Mouse (Mus musculus) midbrain, embryonic 16.5 days (tissue): ENCODE data around the gene Podxl. TPM values are rescaled to one million over a fixed set of nuclear protein-coding genes. Genes with fewer than 3 reads are reported as not detected.

Source experiments
- ATAC-seq: fragments of 200-750 bp; cut with Nextera tagmentation; 2 replicates; pipeline ENCODE4 v1.8.0; 2017; ENCODE audit warnings: moderate TSS enrichment
- H3K27ac ChIP-seq: fragments of 300-500 bp; sonication (generic); 2 replicates; pipeline ENCODE4 v1.5.1; 2014; ENCODE audit warnings: mild to moderate bottlenecking, low read length, mixed read lengths
- H3K27me3 ChIP-seq: fragments of 300-500 bp; sonication (generic); 2 replicates; pipeline ENCODE4 v1.6.1; 2014; ENCODE audit warnings: low read depth, low read length, mixed read lengths; ENCODE audit not compliant: control insufficient read depth, insufficient read depth
- H3K36me3 ChIP-seq: fragments of 300-500 bp; sonication (generic); 2 replicates; pipeline ENCODE4 v1.6.1; 2014; ENCODE audit warnings: mild to moderate bottlenecking, low read length, moderate library complexity, mixed read lengths; ENCODE audit not compliant: control insufficient read depth, insufficient read depth
- H3K4me1 ChIP-seq: fragments of 300-500 bp; sonication (generic); 2 replicates; pipeline ENCODE4 v1.6.1; 2014; ENCODE audit warnings: mild to moderate bottlenecking, low read length, mixed read lengths; ENCODE audit not compliant: control insufficient read depth, insufficient read depth
- H3K4me2 ChIP-seq: fragments of 300-500 bp; sonication (generic); 2 replicates; pipeline ENCODE4 v1.6.1; 2014; ENCODE audit warnings: mild to moderate bottlenecking, low read length, mixed read lengths
- H3K4me3 ChIP-seq: fragments of 300-500 bp; sonication (generic); 2 replicates; pipeline ENCODE4 v1.5.1; 2014; ENCODE audit warnings: low read depth, mild to moderate bottlenecking, low read length, moderate library complexity, mixed read lengths
- H3K9ac ChIP-seq: fragments of 300-500 bp; sonication (generic); 2 replicates; pipeline ENCODE4 v1.6.1; 2014; ENCODE audit warnings: low read depth, low read length, mixed read lengths
- H3K9me3 ChIP-seq: fragments of 300-500 bp; sonication (generic); replicated peaks from 2 replicates; pipeline ENCODE4 v1.6.1; 2014; ENCODE audit warnings: mild to moderate bottlenecking, low read length, mixed read lengths; ENCODE audit not compliant: control insufficient read depth, poor library complexity, severe bottlenecking
- WGBS: fragments of 180-500 bp; shearing (Covaris S2); extraction: QIAGEN DNeasy Blood & Tissue Kit; methylation state at CpG from one replicate; pipeline ENCODE4 v1.1.7; 2014; 5-methylcytosine and 5-hydroxymethylcytosine counted together
- polyA plus RNA-seq: library from polyadenylated mRNA; unstranded; fragments of >200 nt; fragmentation: Nextera tagmentation; extraction: Ambion mirVana; gene quantifications from 2 replicates; pipeline ENCODE4 v1.2.1, GENCODE M21; 2015

The Podxl gene
- polyA plus RNA-seq, 1 experiment from 2014 or later: 8.5 TPM

DNA sequence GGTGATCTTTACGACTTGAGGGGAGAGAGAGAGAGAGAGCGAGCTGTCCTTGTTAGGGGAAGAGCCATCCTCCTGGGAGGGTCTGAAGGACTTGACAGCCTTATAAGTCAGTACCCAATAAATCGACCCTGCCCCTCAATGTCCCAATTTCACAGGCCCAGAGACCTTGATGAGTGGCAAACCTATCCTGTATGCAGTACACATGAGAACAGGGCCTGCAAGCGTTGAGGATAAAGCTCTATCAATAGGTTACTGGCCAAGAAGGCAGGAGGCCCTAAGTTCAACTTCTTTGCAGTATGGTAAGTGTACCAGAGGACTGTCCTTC lies 33.3 kb upstream of the Podxl start:
- Histone ChIP-seq H3K36me3 (no peaks in the 10 kb centered on the region), H3K4me2 (peak overlapping the region; percentile 29), H3K9ac (peak overlapping the region; percentile 42), H3K9me3 (no peaks in the 10 kb centered on the region), H3K4me1 (peaks cover 17% of the 10 kb centered on the region), H3K4me3 (no peak overlapping the region), H3K27me3 (no peaks in the 10 kb centered on the region), H3K27ac (peak overlapping the region; percentile 85)
- WGBS: 5% methylated on average over 4 of the region's 4 CpGs
- ATAC-seq: no peak; the same call in 1 of the 2 replicates

- H3K27me3 ChIP-seq: no peaks in the 10 kb centered on the region
- H3K27ac ChIP-seq: peak overlapping the region; percentile 85
- peak overlapping the region; percentile 42 for H3K9ac ChIP-seq
- no peaks in the 10 kb centered on the region for H3K9me3 ChIP-seq
- ATAC-seq: peak; percentile 88
- H3K4me3 ChIP-seq: no peak overlapping the region
- WGBS: 6% methylated on average over 20 of the region's 20 CpGs
- peak overlapping the region; percentile 29 for H3K4me2 ChIP-seq
- peaks cover 17% of the 10 kb centered on the region for H3K4me1 ChIP-seq
- no peaks in the 10 kb centered on the region for H3K36me3 ChIP-seq
Observed at GRCm38 (mm10) chr6:31596346-31597135, 32.8 kb upstream of the Podxl start.

- WGBS: 87% methylated on average over 1 of the region's 1 CpGs
- H3K4me2 ChIP-seq: no peak overlapping the region
- no peaks in the 10 kb centered on the region for H3K9me3 ChIP-seq
- no peaks in the 10 kb centered on the region for H3K27me3 ChIP-seq
- no peak overlapping the region for H3K27ac ChIP-seq
- ATAC-seq: no peak
- H3K4me3 ChIP-seq: no peak overlapping the region
- no peaks in the 10 kb centered on the region for H3K36me3 ChIP-seq
- no peak overlapping the region for H3K9ac ChIP-seq
- peaks cover 14% of the 10 kb centered on the region for H3K4me1 ChIP-seq
Observed at GRCm38 (mm10) chr6:31592579-31593238, 28.9 kb upstream of the Podxl start.

- no peak overlapping the region for H3K27ac ChIP-seq
- no peaks in the 10 kb centered on the region for H3K27me3 ChIP-seq
- no peaks in the 10 kb centered on the region for H3K36me3 ChIP-seq
- no peak overlapping the region for H3K4me2 ChIP-seq
- ATAC-seq: no peak
- H3K4me1 ChIP-seq: peaks cover 9% of the 10 kb centered on the region
- WGBS: 79% methylated on average over 2 of the region's 2 CpGs
- no peak overlapping the region for H3K9ac ChIP-seq
- H3K9me3 ChIP-seq: no peaks in the 10 kb centered on the region
- H3K4me3 ChIP-seq: no peak overlapping the region
Observed at GRCm38 (mm10) chr6:31592128-31592527, 28.3 kb upstream of the Podxl start.

- WGBS: 79% methylated on average over 3 of the region's 3 CpGs
- no peak for ATAC-seq
- no peak overlapping the region for H3K4me3 ChIP-seq
- H3K9me3 ChIP-seq: no peaks in the 10 kb centered on the region
- H3K4me2 ChIP-seq: no peak overlapping the region
- peaks cover 5% of the 10 kb centered on the region for H3K4me1 ChIP-seq
- H3K27me3 ChIP-seq: no peaks in the 10 kb centered on the region
- no peak overlapping the region for H3K27ac ChIP-seq
- no peak overlapping the region for H3K9ac ChIP-seq
- H3K36me3 ChIP-seq: no peaks in the 10 kb centered on the region
Observed at GRCm38 (mm10) chr6:31591676-31592075, 27.9 kb upstream of the Podxl start.

GRCm38 (mm10) chr6:31590754-31591153 lies 27.0 kb upstream of the Podxl start:
- Histone ChIP-seq H3K9me3 (no peaks in the 10 kb centered on the region), H3K9ac (no peak overlapping the region), H3K27me3 (no peaks in the 10 kb centered on the region), H3K27ac (no peak overlapping the region), H3K4me3 (no peak overlapping the region), H3K36me3 (no peaks in the 10 kb centered on the region), H3K4me2 (no peak overlapping the region), H3K4me1 (no peaks in the 10 kb centered on the region)
- no peak for ATAC-seq
- WGBS: 91% methylated on average over 2 of the region's 2 CpGs

- Histone ChIP-seq H3K27ac (no peak overlapping the region), H3K4me1 (no peaks in the 10 kb centered on the region), H3K27me3 (no peaks in the 10 kb centered on the region), H3K9me3 (no peaks in the 10 kb centered on the region), H3K4me2 (no peak overlapping the region), H3K4me3 (no peak overlapping the region), H3K36me3 (no peaks in the 10 kb centered on the region), H3K9ac (no peak overlapping the region)
- ATAC-seq: no peak
- 77% methylated on average over 3 of the region's 3 CpGs for WGBS
Observed at GRCm38 (mm10) chr6:31589268-31589667, 25.5 kb upstream of the Podxl start.

DNA sequence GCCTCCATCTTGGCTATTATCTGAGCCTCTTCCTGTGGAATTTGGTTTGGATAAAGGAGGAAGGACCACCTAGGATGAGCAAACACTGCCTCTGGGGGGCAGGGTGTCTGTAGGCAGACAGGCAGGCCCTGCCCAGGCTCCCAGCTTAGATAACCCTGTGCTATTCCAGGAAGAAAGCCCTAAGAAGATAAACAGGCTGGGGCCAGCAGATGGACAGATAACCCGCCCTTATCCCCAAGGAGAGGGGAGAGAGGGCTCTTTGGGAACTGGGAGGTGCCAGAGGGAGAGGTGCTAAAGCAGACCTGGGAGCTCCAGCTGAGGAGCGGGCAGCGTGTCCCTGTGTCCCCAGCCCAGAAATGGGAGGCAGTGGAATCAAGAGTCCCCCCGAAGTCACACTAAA lies 23.9 kb upstream of the Podxl start:
- Histone ChIP-seq H3K4me1 (no peaks in the 10 kb centered on the region), H3K4me3 (no peak overlapping the region), H3K9ac (no peak overlapping the region), H3K36me3 (no peaks in the 10 kb centered on the region), H3K9me3 (no peaks in the 10 kb centered on the region), H3K4me2 (no peak overlapping the region), H3K27me3 (no peaks in the 10 kb centered on the region), H3K27ac (no peak overlapping the region)
- ATAC-seq: no peak
- 63% methylated on average over 4 of the region's 4 CpGs for WGBS

- no peak for ATAC-seq
- Histone ChIP-seq H3K9me3 (no peaks in the 10 kb centered on the region), H3K36me3 (no peaks in the 10 kb centered on the region), H3K27ac (no peak overlapping the region), H3K4me3 (no peak overlapping the region), H3K27me3 (no peaks in the 10 kb centered on the region), H3K4me2 (no peak overlapping the region), H3K4me1 (no peaks in the 10 kb centered on the region), H3K9ac (no peak overlapping the region)
- 89% methylated on average over 2 of the region's 2 CpGs for WGBS
Observed at GRCm38 (mm10) chr6:31586127-31586526, 22.3 kb upstream of the Podxl start.
